In genomic region chr4:44905651-44906271, GRCm38 (mm10) we compare ENCODE assay signal across 7 mouse cellular contexts.
DNase-seq lines count a peak whose midpoint lies in the region; ATAC-seq and TF ChIP-seq lines count a peak whose summit lies in the region.

No protein-coding gene starts in this region.

- H3K9ac ChIP-seq in forebrain, embryonic 16.5 days (replicated peaks; ENCODE audit: low read depth, low read length), result 0 out of 2 replicates have a peak overlapping the region, but pooled peaks have one; percentile 7
- no peak overlapping the region for H3K9ac ChIP-seq in midbrain, postnatal 0 days (replicated peaks; ENCODE audit: low read length, poor library complexity, severe bottlenecking)

- H3K36me3 ChIP-seq in forebrain, embryonic 16.5 days (ENCODE audit: control insufficient read depth, insufficient read depth), result no peaks in the 10 kb centered on the region
- H3K36me3 ChIP-seq in midbrain, postnatal 0 days (ENCODE audit: insufficient read depth, low read length), result no peaks in the 10 kb centered on the region

- DNase-seq in adrenal gland, adult 2 months, result peak; percentile 54
- DNase-seq in cerebellum, adult 11 months, result peak; percentile 17
- peak; percentile 64 for DNase-seq in midbrain, postnatal 0 days (ENCODE audit: low spot score)
- DNase-seq in frontal cortex, postnatal 25 days (ENCODE audit: low spot score in 2 of 2), result no peak
- no peak for DNase-seq in kidney, postnatal 14 days
- no peak for DNase-seq in layer of hippocampus, adult 9-10 months (ENCODE audit: low spot score)

- no peak for TF ChIP-seq CTCF in midbrain, postnatal 0 days (IDR thresholded peaks at IDR 0.05)

- H3K4me2 ChIP-seq in forebrain, embryonic 16.5 days (ENCODE audit: low read length), result peak overlapping the region; percentile 32
- H3K4me2 ChIP-seq in midbrain, postnatal 0 days (ENCODE audit: low read depth, low read length, poor library complexity, severe bottlenecking), result peak overlapping the region; percentile 13

- H3K4me3 ChIP-seq in forebrain, embryonic 16.5 days (replicated peaks; ENCODE audit: low read length), result no peak overlapping the region
- H3K4me3 ChIP-seq in midbrain, postnatal 0 days (ENCODE audit: low read depth, low read length), result no peak overlapping the region

- 2% methylated on average over 11 of the region's 11 CpGs for WGBS in forebrain, embryonic 16.5 days
- WGBS in midbrain, postnatal 0 days, result 8% methylated on average over 11 of the region's 11 CpGs

- no peaks in the 10 kb centered on the region for H3K9me3 ChIP-seq in forebrain, embryonic 16.5 days (ENCODE audit: control insufficient read depth, low read length)
- no peaks in the 10 kb centered on the region for H3K9me3 ChIP-seq in midbrain, postnatal 0 days (ENCODE audit: low read length)

- peak overlapping the region; percentile 76 for H3K27ac ChIP-seq in forebrain, embryonic 16.5 days (ENCODE audit: low read length)
- H3K27ac ChIP-seq in midbrain, postnatal 0 days (ENCODE audit: low read depth, low read length), result 0 out of 2 replicates have a peak overlapping the region, but pooled peaks have one; percentile 26

- peaks cover 12% of the 10 kb centered on the region for H3K4me1 ChIP-seq in forebrain, embryonic 16.5 days (replicated peaks; ENCODE audit: control insufficient read depth, insufficient read depth, low read length)
- 0 out of 2 replicates have a peak, but pooled peaks cover 3% of the 10 kb centered on the region for H3K4me1 ChIP-seq in midbrain, postnatal 0 days (ENCODE audit: insufficient read depth, low read length)

- peak; percentile 92 for ATAC-seq in forebrain, embryonic 16.5 days
- ATAC-seq in midbrain, postnatal 0 days (ENCODE audit: low FRiP score), result peak; percentile 38; the same call in 1 of the 2 replicates

- H3K27me3 ChIP-seq in forebrain, embryonic 16.5 days (replicated peaks; ENCODE audit: control insufficient read depth, insufficient read depth, low read length), result no peaks in the 10 kb centered on the region
- H3K27me3 ChIP-seq in midbrain, postnatal 0 days (ENCODE audit: insufficient read depth, low read length), result 0 out of 2 replicates have a peak, but pooled peaks cover 5% of the 10 kb centered on the region

Comparison
In these comparisons a context has a peak if more than half of its experiments do, and no peak if none do; other contexts are left out.
1. DNase-seq: peak in adrenal gland, adult 2 months (single experiment), cerebellum, adult 11 months (single experiment) and midbrain, postnatal 0 days (single experiment); none in frontal cortex, postnatal 25 days (0 of 2), kidney, postnatal 14 days (single experiment) and layer of hippocampus, adult 9-10 months (single experiment).